Mouse (Mus musculus) embryonic facial prominence, embryonic 15.5 days (tissue): ENCODE data around the gene Scpep1. TPM values are rescaled to one million over a fixed set of nuclear protein-coding genes. Genes with fewer than 3 reads are reported as not detected.

Experiments used
- ATAC-seq: fragments of 200-750 bp; cut with Nextera tagmentation; 2 replicates; pipeline ENCODE4 v1.8.0; 2017; ENCODE audit warnings: low read depth, moderate TSS enrichment; ENCODE audit not compliant: insufficient number of reproducible peaks, low FRiP score, low TSS enrichment
- H3K27ac ChIP-seq: fragments of 300-500 bp; sonication (generic); replicated peaks from 2 replicates; pipeline ENCODE4 v1.5.1; 2015; ENCODE audit warnings: mild to moderate bottlenecking, inconsistent platforms
- H3K27me3 ChIP-seq: fragments of 300-500 bp; sonication (generic); 2 replicates; pipeline ENCODE4 v1.6.1; 2015; ENCODE audit warnings: inconsistent platforms
- H3K36me3 ChIP-seq: fragments of 300-500 bp; sonication (generic); 2 replicates; pipeline ENCODE4 v1.6.1; 2015; ENCODE audit warnings: mild to moderate bottlenecking, inconsistent platforms
- H3K4me1 ChIP-seq: fragments of 300-500 bp; sonication (generic); 2 replicates; pipeline ENCODE4 v1.6.1; 2015; ENCODE audit warnings: inconsistent platforms
- H3K4me2 ChIP-seq: fragments of 300-500 bp; sonication (generic); replicated peaks from 2 replicates; pipeline ENCODE4 v1.6.1; 2015; ENCODE audit warnings: mild to moderate bottlenecking, inconsistent platforms
- H3K4me3 ChIP-seq: fragments of 300-500 bp; sonication (generic); replicated peaks from 2 replicates; pipeline ENCODE4 v1.5.1; 2015; ENCODE audit warnings: mild to moderate bottlenecking, inconsistent platforms
- H3K9ac ChIP-seq: fragments of 300-500 bp; sonication (generic); 2 replicates; pipeline ENCODE4 v1.6.1; 2015; ENCODE audit warnings: inconsistent platforms
- H3K9me3 ChIP-seq: fragments of 300-500 bp; sonication (generic); replicated peaks from 2 replicates; pipeline ENCODE4 v1.6.1; 2016; ENCODE audit warnings: inconsistent platforms
- WGBS: fragments of 180-500 bp; shearing (Covaris S2); methylation state at CpG from one replicate; pipeline ENCODE4 v1.1.7; 2015; 5-methylcytosine and 5-hydroxymethylcytosine counted together
- polyA plus RNA-seq: library from polyadenylated mRNA; unstranded; fragments of >200 nt; fragmentation: Nextera tagmentation; extraction: Ambion mirVana; gene quantifications from 2 replicates; pipeline ENCODE4 v1.2.1, GENCODE M21; 2015

Gene Scpep1
- polyA plus RNA-seq, 1 experiment from 2014 or later: 103 TPM

DNA sequence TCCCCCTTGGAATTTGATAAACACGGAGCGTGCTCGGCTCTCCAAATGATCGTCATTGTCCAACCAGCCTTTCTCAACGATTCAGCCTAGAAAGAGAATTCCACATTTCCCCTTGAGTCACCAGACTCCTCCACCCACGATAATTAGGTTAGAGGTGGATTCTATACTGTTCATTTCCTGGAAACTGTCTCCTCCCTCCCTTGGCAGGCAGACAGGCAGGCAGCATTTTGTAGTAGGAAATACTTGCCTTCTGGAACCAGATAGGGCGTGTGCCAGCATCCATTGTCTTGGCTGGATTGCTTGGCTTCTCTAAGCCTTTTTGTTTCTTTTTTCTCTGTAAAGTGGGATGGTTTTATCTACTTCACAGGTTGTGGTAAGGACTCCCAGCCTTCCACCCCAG lies 41.2 kb upstream of the Scpep1 start:
- Histone ChIP-seq H3K36me3 (no peaks in the 10 kb centered on the region), H3K4me1 (peaks cover 20% of the 10 kb centered on the region; the same call in 1 of the 2 replicates), H3K9ac (no peak overlapping the region), H3K4me2 (no peak overlapping the region), H3K4me3 (no peak overlapping the region), H3K27ac (peak overlapping the region; percentile 44; the same call in 1 of the 2 replicates), H3K27me3 (peaks cover 14% of the 10 kb centered on the region), H3K9me3 (no peaks in the 10 kb centered on the region)
- WGBS: 43% methylated on average over 7 of the region's 7 CpGs
- no peak for ATAC-seq

DNA sequence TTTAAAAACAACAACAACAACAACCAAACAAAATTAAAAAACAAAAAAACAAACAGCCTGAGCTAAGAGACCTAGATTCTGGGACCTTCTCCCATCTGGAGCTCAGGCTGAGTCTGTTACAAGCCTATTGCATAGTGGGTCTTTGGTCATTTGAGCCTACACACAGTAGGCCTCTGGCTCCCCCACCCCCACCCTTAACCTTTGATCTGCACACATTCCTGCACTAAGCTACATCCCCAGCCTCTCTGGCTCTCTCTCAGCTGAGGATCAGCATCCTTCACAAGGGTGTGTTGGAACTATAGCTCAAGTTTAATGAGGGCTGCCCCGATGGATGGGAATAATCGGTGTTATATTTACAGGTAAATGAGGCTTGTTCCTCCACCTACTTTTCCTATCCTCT lies 40.4 kb upstream of the Scpep1 start:
- Histone ChIP-seq H3K4me1 (peaks cover 20% of the 10 kb centered on the region; the same call in 1 of the 2 replicates), H3K36me3 (peaks cover 7% of the 10 kb centered on the region), H3K4me2 (no peak overlapping the region), H3K27me3 (peaks cover 14% of the 10 kb centered on the region), H3K9ac (no peak overlapping the region), H3K27ac (no peak overlapping the region), H3K4me3 (no peak overlapping the region), H3K9me3 (no peaks in the 10 kb centered on the region)
- WGBS: 85% methylated on average over 2 of the region's 2 CpGs
- no peak for ATAC-seq

DNA sequence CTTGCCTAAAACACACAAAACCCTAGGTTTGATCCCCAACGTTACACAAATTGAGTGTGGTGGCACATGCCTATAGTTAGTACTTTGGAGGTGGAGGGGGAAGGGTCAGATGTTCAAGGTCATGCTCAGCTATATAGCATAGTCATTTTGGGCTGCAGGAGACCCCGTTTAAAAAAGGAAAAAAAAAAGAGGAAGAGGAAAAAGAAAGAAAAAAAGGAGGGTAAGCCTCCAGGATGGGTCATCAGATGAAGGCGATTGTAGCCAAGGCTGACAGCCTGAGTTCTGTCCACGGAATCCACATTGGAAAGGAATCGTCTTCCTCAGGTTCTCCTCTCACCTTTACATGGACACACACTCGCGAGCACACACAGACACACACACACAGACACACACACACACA lies 39.2 kb upstream of the Scpep1 start:
- no peak overlapping the region for H3K9ac ChIP-seq
- 84% methylated on average over 7 of the region's 7 CpGs for WGBS
- ATAC-seq: no peak

DNA sequence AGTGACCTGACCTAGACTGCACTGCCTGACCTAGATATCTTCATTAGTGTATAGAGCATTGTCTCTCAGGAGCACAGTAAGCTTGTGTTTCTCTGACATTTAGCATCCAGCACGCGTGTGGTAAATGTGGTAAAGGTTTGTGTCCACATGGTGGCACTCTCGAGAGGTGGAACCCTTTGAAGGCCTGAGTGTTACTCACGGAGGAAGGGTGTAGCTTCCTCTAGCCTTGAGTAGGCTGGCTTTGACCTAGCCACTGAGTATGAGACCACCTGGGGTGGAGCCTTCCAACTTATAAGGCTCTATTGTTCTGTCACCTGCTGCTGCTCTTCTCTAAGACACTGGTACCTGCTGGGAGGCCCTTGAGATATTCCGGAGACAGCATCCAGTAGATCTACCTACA lies 38.4 kb upstream of the Scpep1 start:
- no peak overlapping the region for H3K4me2 ChIP-seq
- H3K4me1 ChIP-seq: 0 out of 2 replicates have a peak, but pooled peaks cover 7% of the 10 kb centered on the region
- H3K9ac ChIP-seq: no peak overlapping the region
- H3K4me3 ChIP-seq: no peak overlapping the region
- H3K27ac ChIP-seq: no peak overlapping the region
- H3K9me3 ChIP-seq: no peaks in the 10 kb centered on the region
- WGBS: 21% methylated on average over 5 of the region's 5 CpGs
- ATAC-seq: no peak
- H3K36me3 ChIP-seq: peaks cover 8% of the 10 kb centered on the region
- no peaks in the 10 kb centered on the region for H3K27me3 ChIP-seq

More for the DNA sequence above, 39.2 kb upstream of the Scpep1 start:
- Histone ChIP-seq H3K4me1 (peaks cover 14% of the 10 kb centered on the region; the same call in 1 of the 2 replicates), H3K27me3 (peaks cover 8% of the 10 kb centered on the region; the same call in 1 of the 2 replicates), H3K9me3 (no peaks in the 10 kb centered on the region), H3K27ac (no peak overlapping the region), H3K4me2 (no peak overlapping the region), H3K36me3 (peaks cover 8% of the 10 kb centered on the region), H3K4me3 (no peak overlapping the region)

DNA sequence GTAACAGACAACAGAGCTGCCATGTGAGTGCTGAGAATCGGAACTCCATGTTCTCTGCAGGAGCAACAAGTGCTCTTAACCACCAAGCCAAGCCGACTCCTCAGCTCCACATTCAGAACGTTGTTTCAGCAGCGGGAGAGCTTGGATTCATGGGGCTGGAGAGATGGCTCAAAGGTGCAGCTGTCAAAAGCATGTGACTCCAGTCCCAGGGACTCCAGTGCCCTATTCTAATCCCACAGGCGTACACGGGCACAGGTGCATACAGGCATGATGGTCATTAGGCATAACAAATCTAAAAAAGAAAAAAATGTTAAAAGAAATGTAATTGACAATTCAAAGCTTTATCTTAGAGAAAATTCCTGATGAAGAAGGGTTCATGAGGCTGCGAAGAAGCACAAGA lies 37.9 kb upstream of the Scpep1 start:
- 0 out of 2 replicates have a peak, but pooled peaks cover 7% of the 10 kb centered on the region for H3K4me1 ChIP-seq
- 52% methylated on average over 7 of the region's 7 CpGs for WGBS
- no peak overlapping the region for H3K4me2 ChIP-seq
- peaks cover 12% of the 10 kb centered on the region for H3K36me3 ChIP-seq
- ATAC-seq: no peak
- H3K27ac ChIP-seq: no peak overlapping the region
- no peak overlapping the region for H3K4me3 ChIP-seq
- H3K27me3 ChIP-seq: no peaks in the 10 kb centered on the region
- no peak overlapping the region for H3K9ac ChIP-seq
- H3K9me3 ChIP-seq: no peaks in the 10 kb centered on the region

DNA sequence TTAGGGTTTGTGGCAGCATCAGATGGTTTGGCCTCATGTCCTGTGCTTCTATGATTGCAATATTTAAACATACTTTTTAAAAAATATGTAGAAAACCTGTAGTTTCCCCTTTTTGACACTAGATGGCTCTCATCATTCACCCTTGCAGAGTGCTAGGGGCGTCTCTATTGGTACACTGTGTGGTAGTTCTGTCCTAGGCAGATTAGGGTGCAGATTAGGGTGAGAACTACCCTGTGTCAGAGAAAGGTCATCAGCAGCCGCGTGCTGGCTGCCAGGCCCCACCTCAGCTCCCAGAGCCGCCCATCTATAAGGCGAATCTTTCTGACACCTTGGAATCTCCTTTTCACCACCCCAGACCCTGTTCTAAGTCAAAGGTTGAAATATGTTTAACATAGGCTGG lies 34.3 kb upstream of the Scpep1 start:
- H3K27me3 ChIP-seq: no peaks in the 10 kb centered on the region
- 65% methylated on average over 5 of the region's 5 CpGs for WGBS
- no peak overlapping the region for H3K9ac ChIP-seq
- no peak overlapping the region for H3K27ac ChIP-seq
- ATAC-seq: no peak
- H3K4me2 ChIP-seq: no peak overlapping the region
- peaks cover 29% of the 10 kb centered on the region for H3K36me3 ChIP-seq
- no peaks in the 10 kb centered on the region for H3K4me1 ChIP-seq
- H3K4me3 ChIP-seq: no peak overlapping the region
- no peaks in the 10 kb centered on the region for H3K9me3 ChIP-seq

DNA sequence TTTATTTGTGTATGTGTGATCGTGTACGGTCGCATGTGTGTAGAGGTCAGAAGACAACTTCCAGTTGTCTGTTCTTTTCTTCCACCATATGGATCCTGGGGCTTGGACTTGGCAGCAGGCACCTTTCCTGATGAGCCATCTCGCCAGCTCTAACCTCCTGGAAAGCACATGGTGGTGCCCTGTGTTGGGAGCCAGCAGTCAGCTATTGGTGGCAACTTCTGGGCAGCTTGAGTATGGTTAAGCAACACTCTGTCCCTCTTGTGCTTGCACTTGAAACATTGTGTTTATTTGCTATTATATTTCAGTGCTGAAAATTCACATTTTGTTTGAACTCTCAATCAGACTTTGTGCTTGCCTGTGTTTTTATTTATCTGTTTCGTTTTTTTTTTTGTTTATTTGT lies 33.7 kb upstream of the Scpep1 start:
- no peak for ATAC-seq
- no peaks in the 10 kb centered on the region for H3K27me3 ChIP-seq
- no peak overlapping the region for H3K4me2 ChIP-seq
- no peak overlapping the region for H3K9ac ChIP-seq
- no peaks in the 10 kb centered on the region for H3K9me3 ChIP-seq
- no peak overlapping the region for H3K4me3 ChIP-seq
- no peak overlapping the region for H3K27ac ChIP-seq
- WGBS: 78% methylated on average over 5 of the region's 5 CpGs
- peaks cover 29% of the 10 kb centered on the region for H3K36me3 ChIP-seq
- H3K4me1 ChIP-seq: no peaks in the 10 kb centered on the region

DNA sequence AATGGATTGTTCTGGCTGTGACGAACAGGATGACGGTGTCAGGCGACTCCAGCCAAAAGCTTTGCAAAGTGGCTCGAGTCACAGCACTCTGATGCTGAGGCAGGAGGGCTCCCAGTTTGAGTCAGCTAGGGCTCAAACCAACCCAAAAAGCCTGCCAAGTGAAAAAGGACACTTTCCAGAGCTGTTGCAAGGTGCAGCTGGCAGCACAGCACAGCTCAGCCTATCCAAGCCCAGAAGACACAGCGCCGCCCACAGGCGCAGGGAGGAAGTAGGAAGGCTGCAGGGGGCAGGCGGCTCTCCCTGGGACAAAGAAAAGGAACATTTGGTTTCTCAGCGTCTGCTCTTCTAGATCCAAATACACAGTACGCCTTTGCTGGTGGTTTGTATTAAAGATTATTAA lies 31.4 kb upstream of the Scpep1 start:
- H3K4me2 ChIP-seq: no peak overlapping the region
- peaks cover 38% of the 10 kb centered on the region for H3K36me3 ChIP-seq
- H3K9ac ChIP-seq: no peak overlapping the region
- ATAC-seq: no peak
- H3K4me1 ChIP-seq: no peaks in the 10 kb centered on the region
- 84% methylated on average over 10 of the region's 10 CpGs for WGBS
- H3K27me3 ChIP-seq: no peaks in the 10 kb centered on the region
- H3K9me3 ChIP-seq: no peaks in the 10 kb centered on the region
- no peak overlapping the region for H3K4me3 ChIP-seq
- H3K27ac ChIP-seq: no peak overlapping the region

DNA sequence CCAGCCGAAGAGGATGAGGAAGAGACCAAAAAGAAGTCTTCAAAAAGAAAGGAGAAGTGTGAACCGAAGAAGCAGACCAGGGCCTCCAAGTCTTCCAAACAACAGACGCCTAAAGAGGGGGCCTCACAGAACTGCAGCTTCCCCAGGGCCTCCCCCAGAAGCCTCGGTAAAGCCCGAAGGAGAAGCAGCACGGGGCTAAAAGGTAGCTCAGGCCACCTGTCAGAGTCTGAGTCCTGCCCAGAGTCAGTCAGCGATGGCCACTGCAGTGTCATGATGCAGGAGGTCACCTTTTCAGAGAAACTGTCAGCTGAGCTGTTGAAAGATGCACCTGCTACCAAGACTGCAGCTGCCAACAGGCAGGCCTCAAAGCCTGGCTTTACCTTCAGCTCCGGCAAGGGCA lies 26.1 kb upstream of the Scpep1 start:
- Histone ChIP-seq H3K27ac (no peak overlapping the region), H3K27me3 (no peaks in the 10 kb centered on the region), H3K4me3 (no peak overlapping the region), H3K36me3 (peaks cover 20% of the 10 kb centered on the region; the same call in 1 of the 2 replicates), H3K4me2 (no peak overlapping the region), H3K9ac (no peak overlapping the region), H3K4me1 (no peaks in the 10 kb centered on the region), H3K9me3 (no peaks in the 10 kb centered on the region)
- no peak for ATAC-seq
- WGBS: 87% methylated on average over 8 of the region's 8 CpGs

DNA sequence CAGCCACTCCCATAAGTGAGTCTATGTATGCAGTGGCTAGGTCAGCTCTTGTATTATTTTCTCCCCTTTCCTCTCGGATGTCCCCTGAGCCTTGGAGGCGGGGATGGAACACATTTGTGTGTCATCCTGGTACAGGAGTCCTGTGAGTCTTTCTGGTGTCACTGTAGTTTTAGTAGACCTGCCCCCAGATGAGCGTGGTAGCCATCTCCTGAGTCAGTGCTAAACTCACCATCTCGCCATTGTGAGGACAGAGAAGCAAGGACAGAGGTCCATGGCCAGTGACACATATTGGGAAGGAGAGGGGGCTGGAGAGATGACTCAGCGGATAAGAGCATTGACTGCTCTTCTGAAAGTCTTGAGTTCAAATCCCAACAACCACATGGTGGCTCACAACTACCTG lies 21.9 kb upstream of the Scpep1 start:
- Histone ChIP-seq H3K9me3 (no peaks in the 10 kb centered on the region), H3K36me3 (peaks cover 3% of the 10 kb centered on the region; the same call in 1 of the 2 replicates), H3K9ac (no peak overlapping the region), H3K4me3 (no peak overlapping the region), H3K4me1 (peaks cover 9% of the 10 kb centered on the region), H3K27ac (no peak overlapping the region), H3K27me3 (no peaks in the 10 kb centered on the region), H3K4me2 (no peak overlapping the region)
- 93% methylated on average over 5 of the region's 5 CpGs for WGBS
- no peak for ATAC-seq

DNA sequence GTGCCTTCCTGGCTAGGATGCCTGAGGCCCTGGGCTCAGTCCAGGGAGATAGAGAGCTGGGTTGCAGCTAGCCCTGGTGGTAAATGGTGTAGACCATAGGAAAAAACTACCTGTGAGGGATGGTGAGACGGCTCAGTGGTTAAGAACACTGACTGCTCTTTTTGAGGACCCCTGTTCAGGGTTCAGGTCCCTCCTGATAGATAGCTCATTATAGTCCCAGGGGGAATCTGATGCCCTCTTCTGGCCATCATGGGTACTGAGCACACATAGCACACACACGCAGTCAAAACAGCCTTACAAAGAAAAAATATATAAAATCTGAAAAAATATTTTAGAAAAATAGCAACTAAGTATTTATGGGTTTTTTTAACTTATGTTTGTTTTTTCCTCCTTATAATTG lies 21.1 kb upstream of the Scpep1 start:
- no peaks in the 10 kb centered on the region for H3K27me3 ChIP-seq
- no peak overlapping the region for H3K27ac ChIP-seq
- H3K4me1 ChIP-seq: peaks cover 9% of the 10 kb centered on the region
- H3K9ac ChIP-seq: no peak overlapping the region
- H3K9me3 ChIP-seq: no peaks in the 10 kb centered on the region
- WGBS: 95% methylated on average over 2 of the region's 2 CpGs
- peaks cover 1% of the 10 kb centered on the region; the same call in 1 of the 2 replicates for H3K36me3 ChIP-seq
- H3K4me3 ChIP-seq: no peak overlapping the region
- ATAC-seq: no peak
- H3K4me2 ChIP-seq: no peak overlapping the region
